Mouse (Mus musculus) embryo, embryonic 10 days (tissue): ENCODE data around the gene Tas2r135.
A peak's percentile ranks its signal among the peaks of the same experiment; 100 is the strongest.

Experiments used
- DNase-seq: peaks from one replicate; pipeline ENCODE4 v3.0.0-alpha.2; 2015; ENCODE audit warnings: low spot score

Tas2r135 gene

GRCm38 (mm10) chr6:42405134-42405533 lies at the start of gene Tas2r135:
Tas2r135 (plus strand) TSS chr6:42405434.
- no peak for DNase-seq

GRCm38 (mm10) chr6:42355794-42356600 lies 49.2 kb upstream of the Tas2r135 start:
- DNase-seq = no peak

- no peak for DNase-seq
Observed at GRCm38 (mm10) chr6:42356913-42357312, 48.3 kb upstream of the Tas2r135 start.

GRCm38 (mm10) chr6:42357901-42358300 lies 47.3 kb upstream of the Tas2r135 start:
- DNase-seq = no peak

- no peak for DNase-seq
Observed at GRCm38 (mm10) chr6:42358901-42359300, 46.3 kb upstream of the Tas2r135 start.

- no peak for DNase-seq
Observed at GRCm38 (mm10) chr6:42359364-42360147, 45.7 kb upstream of the Tas2r135 start.

GRCm38 (mm10) chr6:42360231-42360840 lies 44.9 kb upstream of the Tas2r135 start:
- no peak for DNase-seq

GRCm38 (mm10) chr6:42361041-42361895 lies 44.0 kb upstream of the Tas2r135 start:
- DNase-seq = no peak

- no peak for DNase-seq
Observed at GRCm38 (mm10) chr6:42362074-42362473, 43.2 kb upstream of the Tas2r135 start.

- DNase-seq = no peak
Observed at GRCm38 (mm10) chr6:42362497-42362896, 42.7 kb upstream of the Tas2r135 start.

GRCm38 (mm10) chr6:42362974-42363373 lies 42.3 kb upstream of the Tas2r135 start:
- DNase-seq = no peak

- no peak for DNase-seq
Observed at GRCm38 (mm10) chr6:42364066-42364465, 41.2 kb upstream of the Tas2r135 start.

- DNase-seq = no peak
Observed at GRCm38 (mm10) chr6:42364607-42365006, 40.6 kb upstream of the Tas2r135 start.

- no peak for DNase-seq
Observed at GRCm38 (mm10) chr6:42365215-42365614, 40.0 kb upstream of the Tas2r135 start.

- peak; percentile 54 for DNase-seq
Observed at GRCm38 (mm10) chr6:42369870-42370269, 35.4 kb upstream of the Tas2r135 start.

GRCm38 (mm10) chr6:42370630-42371363 lies 34.4 kb upstream of the Tas2r135 start:
- DNase-seq = no peak

- no peak for DNase-seq
Observed at GRCm38 (mm10) chr6:42372001-42372400, 33.2 kb upstream of the Tas2r135 start.

- no peak for DNase-seq
Observed at GRCm38 (mm10) chr6:42372421-42372815, 32.8 kb upstream of the Tas2r135 start.

- peak; percentile 66 for DNase-seq
Observed at GRCm38 (mm10) chr6:42372816-42373547, 32.3 kb upstream of the Tas2r135 start, which contains the start of gene Epha1. Epha1 (minus strand) TSS chr6:42373268.
